Mouse (Mus musculus) monocyte, adult 59 days (primary cell): Measurements from ENCODE around the gene Eng. TPM values are rescaled to one million over a fixed set of nuclear protein-coding genes. Genes with fewer than 3 reads are reported as not detected.

Experiments used
- total RNA-seq, 2 experiments: library from RNA; stranded (reverse); gene quantifications; one replicate each; pipeline ENCODE4 v1.2.4; 2023

Eng gene
- 10 to 100 TPM; 25.0 to 28.9 TPM for total RNA-seq

GRCm38 (mm10) chr2:32646379-32647056, at the start of gene Eng:
TSS of gene Eng (plus strand) at chr2:32646595.

GRCm38 (mm10) chr2:32599409-32599808, 47.0 kb upstream of the Eng start, which contains the start of gene St6galnac6:
TSS of gene St6galnac6 (plus strand) at chr2:32599709.

GRCm38 (mm10) chr2:32621517-32621859, 24.9 kb upstream of the Eng start, which contains the start of gene Ak1:
TSS of gene Ak1 (plus strand) at chr2:32621758.

GRCm38 (mm10) chr2:32704021-32704421, 57.6 kb downstream of the Eng start, which contains the start of gene Fpgs:
TSS of gene Fpgs (minus strand) at chr2:32704145.

GRCm38 (mm10) chr2:32712934-32713817, 66.8 kb downstream of the Eng start, which contains the start of gene Cdk9:
TSS of gene Cdk9 (minus strand) at chr2:32713076.

GRCm38 (mm10) chr2:32720681-32721229, 74.4 kb downstream of the Eng start, which contains the start of gene Sh2d3c:
TSS of gene Sh2d3c (plus strand) at chr2:32721055.

Other genes starting within 250 kb of the Eng start
- 1 to 10 TPM; 6.8 to 9.2 TPM for gene Naif1, start 196.1 kb upstream of the Eng start, total RNA-seq
- gene Slc25a25, start 195.2 kb upstream of the Eng start, total RNA-seq: 10 to 100 TPM; 34.8 to 35.2 TPM
- 10 to 100 TPM; 18.9 to 19.9 TPM for gene Fam102a, start 111.3 kb upstream of the Eng start, total RNA-seq
- gene Dpm2, start 75.7 kb upstream of the Eng start, total RNA-seq: 10 to 100 TPM; 57.0 to 70.0 TPM
- gene Pip5kl1, start 71.8 kb upstream of the Eng start, total RNA-seq: under 1 TPM in 1 of 2 experiments, not detected in 1; 0.45 TPM
- not detected for gene 9430097D07Rik, start 70.9 kb upstream of the Eng start, total RNA-seq
- 10 to 100 TPM; 44.7 to 45.7 TPM for gene St6galnac4, start 59.5 kb upstream of the Eng start, total RNA-seq
- gene St6galnac6, start 46.9 kb upstream of the Eng start, total RNA-seq: 10 to 100 TPM; 40.6 to 40.8 TPM
- under 1 TPM; 0.43 to 0.45 TPM for gene Ak1, start 24.8 kb upstream of the Eng start, total RNA-seq
- 1 to 10 TPM; 6.6 to 9.1 TPM for gene Fpgs, start 57.5 kb downstream of the Eng start, total RNA-seq
- gene Cdk9, start 66.5 kb downstream of the Eng start, total RNA-seq: 100 to 1,000 TPM; 175 to 202 TPM
- gene Sh2d3c, start 74.5 kb downstream of the Eng start, total RNA-seq: 100 to 1,000 TPM in 1 of 2 experiments, 10 to 100 TPM in 1; 91.5 to 106 TPM
- gene 6330409D20Rik, start 94.4 kb downstream of the Eng start, total RNA-seq: not detected
- gene Tor2a, start 110.6 kb downstream of the Eng start, total RNA-seq: 10 to 100 TPM; 22.6 to 23.5 TPM
- not detected for gene Ttc16, start 129.0 kb downstream of the Eng start, total RNA-seq
- 1 to 10 TPM; 2.8 to 5.7 TPM for gene Ptrh1, start 129.2 kb downstream of the Eng start, total RNA-seq
- not detected for gene Cfap157, start 137.8 kb downstream of the Eng start, total RNA-seq
- 1 to 10 TPM; 2.7 to 2.9 TPM for gene Stxbp1, start 200.7 kb downstream of the Eng start, total RNA-seq
- 10 to 100 TPM; 62.1 to 72.3 TPM for gene Fam129b, start 229.5 kb downstream of the Eng start, total RNA-seq